Mouse (Mus musculus): ENCODE data around the gene Tcea3.
A peak's percentile ranks its signal among the peaks of the same experiment; 100 is the strongest.

The Tcea3 gene

GRCm38 (mm10) chr4:136239111-136239510, 8.4 kb upstream of the Tcea3 start:
- no peak for DNase-seq (ENCODE audit: low spot score in 2 of 2)

DNA sequence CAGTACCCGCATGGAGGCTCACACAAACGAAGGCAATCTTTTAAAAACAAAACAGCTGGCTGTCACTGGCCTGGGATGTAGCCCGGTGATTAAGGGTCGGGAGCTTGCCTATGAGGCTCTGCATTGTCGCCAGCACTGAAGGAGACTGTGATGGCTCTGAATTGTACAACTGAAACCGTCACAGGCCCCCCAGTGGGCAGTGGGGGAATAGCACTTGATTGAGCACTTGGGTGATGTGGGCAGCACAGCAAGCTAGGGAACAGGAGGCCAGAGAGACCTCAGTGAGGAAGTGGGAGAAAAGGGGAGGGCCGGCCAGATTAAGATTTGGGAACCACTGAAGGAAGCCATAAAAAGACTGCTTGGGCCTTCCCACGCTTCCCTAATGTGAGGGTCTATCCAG, 7.9 kb upstream of the Tcea3 start:
- DNase-seq (ENCODE audit: low spot score in 2 of 2): peak; percentile 79 to 86

GRCm38 (mm10) chr4:136240123-136240522, 7.4 kb upstream of the Tcea3 start:
- no peak for DNase-seq (ENCODE audit: low spot score in 2 of 2)

GRCm38 (mm10) chr4:136240955-136241354, 6.6 kb upstream of the Tcea3 start:
- DNase-seq (ENCODE audit: low spot score in 2 of 2): no peak

- DNase-seq (ENCODE audit: low spot score in 2 of 2): no peak
Measured at GRCm38 (mm10) chr4:136242065-136242703, 5.3 kb upstream of the Tcea3 start.

DNA sequence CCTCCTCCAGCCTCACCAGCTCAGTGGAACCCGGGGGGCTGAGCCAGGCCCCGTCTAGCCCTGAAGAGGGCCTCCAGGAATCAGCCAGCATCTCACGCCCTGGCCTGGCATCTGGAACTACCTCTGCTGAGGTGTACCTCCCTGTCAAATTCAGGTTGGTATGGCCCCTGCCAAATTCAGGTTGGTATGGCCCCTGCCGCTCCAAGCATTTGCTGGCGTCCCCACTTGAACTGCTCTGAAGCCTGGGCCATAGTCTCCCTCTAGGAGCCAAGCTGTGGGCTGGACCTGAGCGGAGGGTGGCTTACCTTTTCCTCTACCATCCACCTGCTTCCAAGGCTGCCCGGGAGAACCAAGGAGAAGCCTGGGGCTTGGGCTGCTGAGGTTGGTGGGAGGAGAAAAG, 4.8 kb upstream of the Tcea3 start:
- DNase-seq (ENCODE audit: low spot score in 2 of 2): no peak

- DNase-seq (ENCODE audit: low spot score in 2 of 2): no peak
Measured at GRCm38 (mm10) chr4:136244208-136244607, 3.3 kb upstream of the Tcea3 start.

DNA sequence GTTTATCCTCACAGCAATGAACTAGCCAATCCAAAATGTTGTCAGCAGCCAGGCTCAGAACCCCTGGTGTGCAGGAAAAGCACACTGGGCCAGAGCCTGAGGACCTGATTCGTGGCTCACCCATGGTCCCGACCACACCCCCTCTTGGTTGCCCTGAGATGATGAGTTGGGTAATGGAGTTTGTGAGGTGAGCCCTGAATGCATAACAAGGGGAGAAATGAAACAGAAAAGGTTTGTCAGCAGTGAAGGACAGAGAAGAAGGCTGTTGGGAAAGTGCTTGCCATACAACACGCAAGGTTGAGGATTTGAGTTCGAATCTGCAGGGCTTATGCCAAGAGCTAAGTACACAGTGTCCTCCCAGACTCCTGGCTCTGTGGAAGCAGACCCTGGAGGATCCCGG, 1.8 kb upstream of the Tcea3 start:
- DNase-seq (ENCODE audit: low spot score in 2 of 2): no peak

DNA sequence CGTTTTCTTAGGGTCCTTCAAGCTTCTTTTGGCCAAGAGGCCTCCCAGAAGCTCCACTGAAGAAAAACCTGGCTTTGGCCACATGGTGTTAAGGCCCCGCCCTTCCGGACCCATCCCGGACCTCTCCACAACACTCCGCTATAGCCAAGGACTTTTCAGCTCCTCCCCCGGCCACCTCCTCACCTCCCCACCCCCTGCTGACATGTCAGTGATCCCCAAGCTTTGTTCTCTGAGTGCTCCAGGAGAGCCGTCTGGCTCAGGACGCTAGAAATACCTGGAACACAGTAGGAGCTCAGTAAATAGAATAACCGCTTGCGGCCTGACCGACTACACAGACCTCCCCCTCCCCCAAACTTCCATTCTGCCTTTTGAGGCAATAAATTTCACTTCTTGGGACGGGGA, 960 bp upstream of the Tcea3 start:
- no peak for DNase-seq (ENCODE audit: low spot score in 2 of 2)

DNA sequence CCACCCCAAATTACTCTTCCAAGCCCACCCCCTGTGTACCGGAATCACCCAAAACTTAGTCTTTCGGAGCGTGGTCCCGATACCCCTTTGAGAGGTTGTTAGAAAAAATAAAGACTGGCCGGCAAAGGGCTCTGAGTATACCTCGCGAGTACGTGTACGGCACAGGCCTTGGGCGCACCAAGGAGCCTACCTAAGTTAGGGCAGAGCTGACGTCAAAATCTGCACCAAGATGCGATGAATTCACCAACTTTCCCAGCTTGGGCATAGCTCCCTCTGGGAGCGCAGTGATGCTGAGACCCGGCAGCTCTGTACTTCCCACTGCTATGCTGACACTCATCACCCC, 172 bp upstream of the Tcea3 start:
- no peak for DNase-seq (ENCODE audit: low spot score in 2 of 2)

DNA sequence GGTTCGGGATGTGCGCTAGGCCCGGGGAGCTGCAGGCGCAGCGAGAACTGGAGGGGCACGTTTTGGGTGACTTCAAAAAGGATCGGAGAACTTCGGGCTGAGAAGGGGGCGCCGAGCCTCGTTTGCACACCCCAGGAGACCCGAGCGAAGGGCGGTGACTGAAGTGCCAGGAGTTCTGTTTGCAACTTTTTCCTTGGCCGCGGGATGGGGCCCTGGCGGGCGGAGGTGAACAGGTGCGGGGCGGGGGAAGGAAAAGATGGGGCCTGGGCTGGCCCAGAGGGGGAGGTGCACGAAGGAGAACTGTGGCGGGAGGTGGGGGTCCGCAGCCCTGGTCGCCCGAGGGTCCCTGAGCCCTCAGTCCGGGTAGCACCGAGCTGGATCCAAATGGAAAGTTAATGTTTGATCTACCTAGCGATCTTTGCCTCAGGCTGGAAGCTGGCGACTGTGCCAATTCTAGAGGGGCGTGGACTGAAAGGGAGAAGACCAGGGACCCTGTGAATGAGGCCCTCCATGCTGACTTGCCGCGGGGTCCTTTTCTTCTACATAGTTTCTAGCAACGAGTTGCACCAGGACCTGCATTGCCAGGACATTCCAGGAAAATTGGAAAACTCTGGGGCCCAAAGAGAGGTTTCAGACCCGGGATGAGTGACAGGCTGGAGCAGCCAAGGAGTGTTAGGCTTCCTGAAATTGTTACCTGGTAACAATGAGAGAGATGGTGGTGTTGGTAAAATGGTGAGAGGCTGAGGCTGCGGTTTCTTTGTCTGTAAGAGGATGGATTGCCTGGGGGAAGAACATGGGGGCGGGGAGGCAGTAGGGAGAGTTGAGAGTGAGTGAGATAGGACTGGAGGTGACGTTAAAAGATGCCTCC, 1.2 kb downstream of the Tcea3 start:
- no peak for DNase-seq (ENCODE audit: low spot score in 2 of 2)

DNA sequence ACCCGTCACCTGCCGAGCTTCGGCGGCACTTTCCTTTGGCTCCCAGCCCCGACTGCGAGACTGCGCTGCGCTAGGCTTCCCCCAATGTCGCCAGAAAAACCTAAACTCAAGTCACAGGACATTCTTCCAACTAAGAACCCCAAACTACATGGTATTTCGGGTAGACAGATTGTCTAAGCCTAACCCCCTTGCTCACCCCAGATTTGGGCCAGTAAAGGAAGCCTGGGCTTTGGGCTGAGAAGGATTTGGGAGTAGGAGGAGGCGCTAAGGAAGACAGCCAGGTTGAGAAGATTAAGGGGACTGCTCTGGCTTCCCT, 1.8 kb downstream of the Tcea3 start:
- no peak for DNase-seq (ENCODE audit: low spot score in 2 of 2)

- DNase-seq (ENCODE audit: low spot score in 2 of 2): peak in 1 of 2 experiments; percentile 17
Measured at GRCm38 (mm10) chr4:136249780-136250179, 2.3 kb downstream of the Tcea3 start.

GRCm38 (mm10) chr4:136255919-136256318, 8.4 kb downstream of the Tcea3 start:
- no peak for DNase-seq (ENCODE audit: low spot score in 2 of 2)

- DNase-seq (ENCODE audit: low spot score in 2 of 2): no peak
Measured at GRCm38 (mm10) chr4:136256696-136257095, 9.2 kb downstream of the Tcea3 start.

DNA sequence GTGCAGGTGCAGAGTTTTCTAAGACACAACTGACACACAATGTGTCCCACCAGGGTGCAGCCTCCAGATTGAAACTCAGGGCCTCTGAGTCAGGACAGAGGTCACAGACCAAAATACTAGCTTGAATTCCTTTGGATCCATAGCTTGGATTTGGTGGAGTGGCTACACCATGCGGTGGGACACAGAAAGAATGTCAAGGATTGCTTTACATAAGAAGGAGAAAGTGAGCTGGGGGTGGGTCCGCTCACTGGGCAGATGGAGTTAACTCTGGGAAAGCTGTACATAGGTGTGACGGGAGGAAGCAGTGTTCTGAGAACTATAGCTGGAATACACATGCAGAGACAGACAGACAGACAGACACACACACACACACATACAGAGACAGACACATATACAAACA, 12.4 kb downstream of the Tcea3 start:
- DNase-seq (ENCODE audit: low spot score in 2 of 2): no peak

GRCm38 (mm10) chr4:136260491-136261180, 13.1 kb downstream of the Tcea3 start:
- DNase-seq (ENCODE audit: low spot score in 2 of 2): peak; percentile 79 to 81

GRCm38 (mm10) chr4:136261912-136262311, 14.4 kb downstream of the Tcea3 start:
- DNase-seq (ENCODE audit: low spot score in 2 of 2): no peak

- no peak for DNase-seq (ENCODE audit: low spot score in 2 of 2)
Measured at GRCm38 (mm10) chr4:136263555-136263954, 16.0 kb downstream of the Tcea3 start.

DNA sequence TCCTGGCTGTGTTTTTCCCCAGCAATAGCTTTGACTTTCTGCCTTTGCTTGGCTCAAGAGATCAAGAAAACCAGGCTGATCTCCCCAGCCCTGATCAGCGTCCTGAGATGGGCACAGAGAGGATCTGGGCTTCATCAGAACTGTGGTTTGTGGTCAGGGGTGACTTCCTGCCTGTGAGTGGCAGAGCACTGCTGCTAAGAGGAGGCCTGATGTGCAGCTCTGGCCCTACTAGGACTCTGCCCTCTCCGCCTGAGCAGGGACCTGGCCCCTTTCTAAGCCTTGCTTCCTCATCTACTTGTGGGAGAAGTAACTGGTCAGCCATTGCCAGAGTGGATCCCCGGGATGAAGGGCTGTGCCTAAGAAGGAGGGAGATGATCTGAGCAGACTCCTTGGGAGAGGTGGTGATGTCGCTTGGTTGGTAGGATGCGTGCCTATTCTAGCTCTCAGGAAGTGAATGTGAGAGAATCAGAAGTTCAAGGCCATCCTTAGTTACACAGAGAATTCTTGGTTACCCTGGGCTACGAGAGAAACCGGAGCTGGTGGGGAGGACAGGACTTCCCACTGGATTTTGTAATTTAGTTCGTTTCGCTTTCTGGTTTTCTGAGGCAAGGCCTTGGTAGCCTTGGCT, 19.3 kb downstream of the Tcea3 start:
- no peak for DNase-seq (ENCODE audit: low spot score in 2 of 2)

- no peak for DNase-seq (ENCODE audit: low spot score in 2 of 2)
Measured at GRCm38 (mm10) chr4:136268912-136269311, 21.4 kb downstream of the Tcea3 start.

GRCm38 (mm10) chr4:136270648-136271047, 23.1 kb downstream of the Tcea3 start:
- DNase-seq (ENCODE audit: low spot score in 2 of 2): no peak

GRCm38 (mm10) chr4:136281097-136281496, 33.6 kb downstream of the Tcea3 start:
- no peak for DNase-seq (ENCODE audit: low spot score in 2 of 2)

Data from frontal cortex, postnatal 36 days (tissue).